Mouse (Mus musculus) forebrain, embryonic 11.5 days (tissue): ENCODE results near the gene Herc6. TPM values are rescaled to one million over a fixed set of nuclear protein-coding genes. Genes with fewer than 3 reads are reported as not detected.

Experiments
- ATAC-seq: fragments of 200-750 bp; cut with Nextera tagmentation; replicated peaks from 2 replicates; pipeline ENCODE4 v1.8.0; 2017; ENCODE audit warnings: moderate TSS enrichment; ENCODE audit not compliant: low FRiP score
- DNase-seq: peaks from one replicate; pipeline ENCODE4 v3.0.0-alpha.2; 2017; ENCODE audit warnings: low spot score
- H3K27ac ChIP-seq: fragments of 300-500 bp; sonication (generic); 2 replicates; pipeline ENCODE4 v1.5.1; 2014; ENCODE audit warnings: low read depth, low read length
- H3K27me3 ChIP-seq: fragments of 300-500 bp; sonication (generic); 2 replicates; pipeline ENCODE4 v1.6.1; 2014; ENCODE audit warnings: mild to moderate bottlenecking, low read length, mixed read lengths; ENCODE audit not compliant: control insufficient read depth, insufficient read depth
- H3K36me3 ChIP-seq: fragments of 300-500 bp; sonication (generic); 2 replicates; pipeline ENCODE4 v1.6.1; 2014; ENCODE audit warnings: mild to moderate bottlenecking, low read length, moderate library complexity, mixed read lengths; ENCODE audit not compliant: control insufficient read depth, insufficient read depth
- H3K4me1 ChIP-seq: fragments of 300-500 bp; sonication (generic); replicated peaks from 2 replicates; pipeline ENCODE4 v1.6.1; 2014; ENCODE audit warnings: low read length, mixed read lengths; ENCODE audit not compliant: control insufficient read depth, insufficient read depth
- H3K4me2 ChIP-seq: fragments of 300-500 bp; sonication (generic); 2 replicates; pipeline ENCODE4 v1.6.1; 2014; ENCODE audit warnings: low read depth, mild to moderate bottlenecking, low read length, moderate library complexity, mixed read lengths; ENCODE audit not compliant: severe bottlenecking
- H3K4me3 ChIP-seq: fragments of 300-500 bp; sonication (generic); 2 replicates; pipeline ENCODE4 v1.5.1; 2014; ENCODE audit warnings: low read depth, low read length
- H3K9ac ChIP-seq: fragments of 300-500 bp; sonication (generic); 2 replicates; pipeline ENCODE4 v1.6.1; 2014; ENCODE audit warnings: low read length
- H3K9me3 ChIP-seq: fragments of 300-500 bp; sonication (generic); 2 replicates; pipeline ENCODE4 v1.6.1; 2016; ENCODE audit warnings: low read length, mixed read lengths; ENCODE audit not compliant: control insufficient read depth
- WGBS: fragments of 180-500 bp; shearing (Covaris S2); extraction: QIAGEN DNeasy Blood & Tissue Kit; methylation state at CpG from one replicate; pipeline ENCODE4 v1.1.7; 2014; 5-methylcytosine and 5-hydroxymethylcytosine counted together
- polyA plus RNA-seq: library from polyadenylated mRNA; unstranded; fragments of >200 nt; fragmentation: Nextera tagmentation; extraction: Ambion mirVana; gene quantifications from 2 replicates; pipeline ENCODE4 v1.2.1, GENCODE M21; 2014

The Herc6 gene
- polyA plus RNA-seq: 2.7 and 3.4 TPM in 2 replicates

GRCm38 (mm10) chr6:57580881-57581548 lies at the start of gene Herc6:
Herc6 (plus strand) TSS chr6:57581000.
- 3% methylated on average over 16 of the region's 16 CpGs for WGBS

GRCm38 (mm10) chr6:57531011-57531410 lies 49.8 kb upstream of the Herc6 start:
- Histone ChIP-seq H3K36me3 (no peaks in the 10 kb centered on the region), H3K9me3 (no peaks in the 10 kb centered on the region), H3K9ac (no peak overlapping the region), H3K27me3 (no peaks in the 10 kb centered on the region), H3K4me3 (no peak overlapping the region), H3K27ac (no peak overlapping the region), H3K4me2 (no peak overlapping the region), H3K4me1 (peaks cover 7% of the 10 kb centered on the region; the same call in 1 of the 2 replicates)
- ATAC-seq: no peak
- no peak for DNase-seq
- 81% methylated on average over 4 of the region's 4 CpGs for WGBS

More at GRCm38 (mm10) chr6:57580881-57581548, at the start of gene Herc6:
- no peak within 1 kb of the TSS for H3K27ac ChIP-seq
- H3K27me3 ChIP-seq: no peaks in the 10 kb centered on the region
- peak within 1 kb of the TSS; percentile 62 for H3K4me2 ChIP-seq
- no peaks in the 10 kb centered on the region for H3K4me1 ChIP-seq
- H3K36me3 ChIP-seq: no peaks in the 10 kb centered on the region
- ATAC-seq (peak; percentile 86), DNase-seq (peak; percentile 74)
- peak within 1 kb of the TSS; percentile 63 for H3K9ac ChIP-seq
- peak within 1 kb of the TSS; percentile 31 for H3K4me3 ChIP-seq
- no peaks in the 10 kb centered on the region for H3K9me3 ChIP-seq

- no peaks in the 10 kb centered on the region for H3K27me3 ChIP-seq
- ATAC-seq (no peak), DNase-seq (no peak)
- no peak overlapping the region for H3K9ac ChIP-seq
- no peak overlapping the region for H3K4me2 ChIP-seq
- no peaks in the 10 kb centered on the region for H3K9me3 ChIP-seq
- WGBS: 96% methylated on average over 1 of the region's 1 CpGs
- no peak overlapping the region for H3K4me3 ChIP-seq
- peaks cover 7% of the 10 kb centered on the region; the same call in 1 of the 2 replicates for H3K4me1 ChIP-seq
- no peak overlapping the region for H3K27ac ChIP-seq
- H3K36me3 ChIP-seq: no peaks in the 10 kb centered on the region
Measured at GRCm38 (mm10) chr6:57531441-57531840, 49.4 kb upstream of the Herc6 start.

- WGBS: 85% methylated on average over 1 of the region's 1 CpGs
- no peaks in the 10 kb centered on the region for H3K9me3 ChIP-seq
- H3K4me3 ChIP-seq: no peak overlapping the region
- no peak overlapping the region for H3K9ac ChIP-seq
- peaks cover 7% of the 10 kb centered on the region; the same call in 1 of the 2 replicates for H3K4me1 ChIP-seq
- H3K27ac ChIP-seq: no peak overlapping the region
- DNase-seq: no peak
- no peaks in the 10 kb centered on the region for H3K27me3 ChIP-seq
- H3K36me3 ChIP-seq: no peaks in the 10 kb centered on the region
- no peak overlapping the region for H3K4me2 ChIP-seq
- no peak for ATAC-seq
Measured at GRCm38 (mm10) chr6:57532022-57532421, 48.8 kb upstream of the Herc6 start.

- Histone ChIP-seq H3K27me3 (no peaks in the 10 kb centered on the region), H3K36me3 (no peaks in the 10 kb centered on the region), H3K4me2 (no peak overlapping the region), H3K9ac (no peak overlapping the region), H3K4me3 (no peak overlapping the region), H3K4me1 (peaks cover 7% of the 10 kb centered on the region; the same call in 1 of the 2 replicates), H3K9me3 (no peaks in the 10 kb centered on the region), H3K27ac (no peak overlapping the region)
- DNase-seq (no peak), ATAC-seq (no peak)
- 73% methylated on average over 2 of the region's 2 CpGs for WGBS
Measured at GRCm38 (mm10) chr6:57533410-57533809, 47.4 kb upstream of the Herc6 start.

GRCm38 (mm10) chr6:57534231-57534610 lies 46.6 kb upstream of the Herc6 start:
- Histone ChIP-seq H3K4me2 (peak overlapping the region; percentile 59), H3K9me3 (no peaks in the 10 kb centered on the region), H3K36me3 (no peaks in the 10 kb centered on the region), H3K4me1 (peaks cover 7% of the 10 kb centered on the region; the same call in 1 of the 2 replicates), H3K9ac (peak overlapping the region; percentile 61), H3K27me3 (no peaks in the 10 kb centered on the region), H3K27ac (no peak overlapping the region), H3K4me3 (peak overlapping the region; percentile 54)
- WGBS: 8% methylated on average over 8 of the region's 8 CpGs
- peak; percentile 53 for DNase-seq
- ATAC-seq: no peak

GRCm38 (mm10) chr6:57534611-57535286 lies 46.1 kb upstream of the Herc6 start:
- H3K36me3 ChIP-seq: no peaks in the 10 kb centered on the region
- peak overlapping the region; percentile 61 for H3K9ac ChIP-seq
- peak overlapping the region; percentile 54 for H3K4me3 ChIP-seq
- H3K9me3 ChIP-seq: no peaks in the 10 kb centered on the region
- peaks cover 7% of the 10 kb centered on the region; the same call in 1 of the 2 replicates for H3K4me1 ChIP-seq
- H3K27me3 ChIP-seq: no peaks in the 10 kb centered on the region
- H3K4me2 ChIP-seq: peak overlapping the region; percentile 59
- ATAC-seq: peak; percentile 53
- under 1% methylated on average over 31 of the region's 31 CpGs for WGBS
- no peak overlapping the region for H3K27ac ChIP-seq
- peak; percentile 72 for DNase-seq

GRCm38 (mm10) chr6:57535386-57535936 lies 45.3 kb upstream of the Herc6 start, which contains the start of gene Ppm1k:
Ppm1k (minus strand) TSS chr6:57535468.
- ATAC-seq (peak; percentile 99), DNase-seq (peak; percentile 96)
- no peaks in the 10 kb centered on the region for H3K27me3 ChIP-seq
- H3K4me1 ChIP-seq: peaks cover 7% of the 10 kb centered on the region; the same call in 1 of the 2 replicates
- H3K9me3 ChIP-seq: no peaks in the 10 kb centered on the region
- H3K27ac ChIP-seq: peak within 1 kb of the TSS; percentile 6; the same call in 1 of the 2 replicates
- H3K4me3 ChIP-seq: peak within 1 kb of the TSS; percentile 54
- no peaks in the 10 kb centered on the region for H3K36me3 ChIP-seq
- peak within 1 kb of the TSS; percentile 61 for H3K9ac ChIP-seq
- WGBS: under 1% methylated on average over 24 of the region's 24 CpGs
- H3K4me2 ChIP-seq: peak within 1 kb of the TSS; percentile 64
